Mouse (Mus musculus) thymus, adult 2 months (tissue): ENCODE measurements at regions not wholly inside any gene's neighbourhood (a gene's known extent, or its start where the extent isn't known, plus 50 kb on each side); places are given as distances from the start of the nearest gene placed in this dataset.
"Not testable (repeated sequence)": the region's sequence is repeated elsewhere in the genome, so short reads cannot be mapped to it uniquely, and the experiment has no call there.

Experiments
- DNase-seq: peaks from one replicate; pipeline ENCODE4 v3.0.0; 2021
- H3K27ac ChIP-seq: fragments of 200-500 bp; 2 replicates; pipeline ENCODE4 v1.5.1; 2012; ENCODE audit warnings: low read length, control low read depth; ENCODE audit not compliant: control insufficient read depth, insufficient read depth
- H3K27me3 ChIP-seq: fragments of 200-500 bp; 2 replicates; pipeline ENCODE4 v1.6.1; 2012; ENCODE audit warnings: mild to moderate bottlenecking, low read length, moderate library complexity, mixed read lengths; ENCODE audit not compliant: control insufficient read depth, insufficient read depth
- H3K36me3 ChIP-seq: fragments of 200-500 bp; 2 replicates; pipeline ENCODE4 v1.6.1; 2012; ENCODE audit warnings: mild to moderate bottlenecking, low read length, moderate library complexity; ENCODE audit not compliant: control insufficient read depth, insufficient read depth
- H3K4me1 ChIP-seq: fragments of 200-500 bp; replicated peaks from 2 replicates; pipeline ENCODE4 v1.6.1; 2012; ENCODE audit warnings: low read length; ENCODE audit not compliant: control insufficient read depth, insufficient read depth
- H3K4me3 ChIP-seq: fragments of 200-500 bp; 2 replicates; pipeline ENCODE4 v1.5.1; 2012; ENCODE audit warnings: mild to moderate bottlenecking, low read length, control low read depth, moderate library complexity; ENCODE audit not compliant: control insufficient read depth, insufficient read depth
- CTCF ChIP-seq: fragments of 200-500 bp; IDR thresholded peaks from 2 replicates; pipeline ENCODE4 v1.5.1; 2012; ENCODE audit warnings: mild to moderate bottlenecking, control low read depth, low read length, moderate library complexity, borderline replicate concordance; ENCODE audit not compliant: control insufficient read depth, poor library complexity, insufficient read depth; ENCODE audit errors: extremely low read depth
- POLR2A ChIP-seq: fragments of 200-500 bp; IDR thresholded peaks from 2 replicates; pipeline ENCODE4 v1.6.1; 2012; ENCODE audit warnings: mild to moderate bottlenecking, low read length, control low read depth, moderate library complexity; ENCODE audit not compliant: control insufficient read depth, poor library complexity, insufficient read depth; ENCODE audit errors: extremely low read depth
- WGBS: fragments of 180-500 bp; shearing (Covaris S2); methylation state at CpG from one replicate; pipeline ENCODE4 v1.1.7; 2018; 5-methylcytosine and 5-hydroxymethylcytosine counted together

GRCm38 (mm10) chr16:58027525-58027924 is 273.0 kb upstream of the Col8a1 start:
- 98% methylated on average over 2 of the region's 2 CpGs for WGBS
- H3K27me3 ChIP-seq = no peaks in the 10 kb centered on the region
- no peaks in the 10 kb centered on the region for H3K36me3 ChIP-seq
- H3K27ac ChIP-seq = no peak overlapping the region
- DNase-seq = no peak
- H3K4me3 ChIP-seq = no peak overlapping the region
- no peaks in the 10 kb centered on the region for H3K4me1 ChIP-seq
- TF ChIP-seq CTCF = no peak
- TF ChIP-seq POLR2A = no peak

- H3K4me1 ChIP-seq, H3K27me3 ChIP-seq, H3K4me3 ChIP-seq, H3K27ac ChIP-seq, H3K36me3 ChIP-seq, DNase-seq: not testable (repeated sequence)
- 87% methylated on average over 1 of the region's 1 CpGs for WGBS
These were observed 274.0 kb upstream of the Col8a1 start for GRCm38 (mm10) chr16:58028541-58028940.

GRCm38 (mm10) chr16:58029674-58030073 is 275.1 kb upstream of the Col8a1 start:
- WGBS = 95% methylated on average over 5 of the region's 5 CpGs
- Histone ChIP-seq H3K27ac (no peak overlapping the region), H3K36me3 (no peaks in the 10 kb centered on the region), H3K4me3 (no peak overlapping the region), H3K27me3 (no peaks in the 10 kb centered on the region), H3K4me1 (no peaks in the 10 kb centered on the region)
- DNase-seq = no peak
- TF ChIP-seq CTCF = no peak
- TF ChIP-seq POLR2A = no peak

- 70% methylated on average over 3 of the region's 3 CpGs for WGBS
- no peak for TF ChIP-seq POLR2A
- no peak for TF ChIP-seq CTCF
- H3K4me3 ChIP-seq = no peak overlapping the region
- no peaks in the 10 kb centered on the region for H3K36me3 ChIP-seq
- H3K27ac ChIP-seq = no peak overlapping the region
- no peaks in the 10 kb centered on the region for H3K4me1 ChIP-seq
- DNase-seq = no peak
- H3K27me3 ChIP-seq = no peaks in the 10 kb centered on the region
These were observed 314.2 kb upstream of the Col8a1 start for GRCm38 (mm10) chr16:58068654-58069271.

- TF ChIP-seq CTCF (no peak), POLR2A (no peak)
- no peak for DNase-seq
- WGBS = 87% methylated on average over 3 of the region's 3 CpGs
- no peaks in the 10 kb centered on the region for H3K36me3 ChIP-seq
- no peaks in the 10 kb centered on the region for H3K4me1 ChIP-seq
- no peaks in the 10 kb centered on the region for H3K27me3 ChIP-seq
- H3K27ac ChIP-seq = no peak overlapping the region
- no peak overlapping the region for H3K4me3 ChIP-seq
These were observed 317.9 kb upstream of the Col8a1 start for GRCm38 (mm10) chr16:58072441-58072840.

- Histone ChIP-seq H3K27me3 (no peaks in the 10 kb centered on the region), H3K36me3 (no peaks in the 10 kb centered on the region), H3K27ac (no peak overlapping the region), H3K4me3 (no peak overlapping the region), H3K4me1 (no peaks in the 10 kb centered on the region)
- no peak for DNase-seq
- 94% methylated on average over 4 of the region's 4 CpGs for WGBS
- no peak for TF ChIP-seq CTCF
- no peak for TF ChIP-seq POLR2A
These were observed 307.9 kb upstream of the Dcbld2 start for GRCm38 (mm10) chr16:58100351-58100750.

GRCm38 (mm10) chr16:58110452-58110851 is 297.8 kb upstream of the Dcbld2 start:
- Histone ChIP-seq H3K4me3 (no peak overlapping the region), H3K36me3 (no peaks in the 10 kb centered on the region), H3K27ac (no peak overlapping the region), H3K27me3 (no peaks in the 10 kb centered on the region), H3K4me1 (no peaks in the 10 kb centered on the region)
- DNase-seq = no peak
- WGBS = 84% methylated on average over 1 of the region's 1 CpGs
- TF ChIP-seq POLR2A (no peak), CTCF (no peak)
